Mouse (Mus musculus): ENCODE data around the gene Mroh8. TPM values are rescaled to one million over a fixed set of nuclear protein-coding genes. Genes with fewer than 3 reads are reported as not detected.
"Not testable (repeated sequence)": the region's sequence is repeated elsewhere in the genome, so short reads cannot be mapped to it uniquely, and the experiment has no call there.

Mroh8 gene
- polyA plus RNA-seq, 1 experiment, result not detected

- TF ChIP-seq POLR2A (IDR thresholded peaks at IDR 0.05; ENCODE audit: borderline replicate concordance, low read depth, low read length), result no peak
- no peak for TF ChIP-seq CTCF (IDR thresholded peaks at IDR 0.05; ENCODE audit: low read depth, low read length)
- Histone ChIP-seq H3K4me1 (ENCODE audit: control insufficient read depth, insufficient read depth, low read length) (no peaks in the 10 kb centered on the region), H3K4me3 (ENCODE audit: insufficient read depth, low read length) (no peak overlapping the region), H3K27ac (ENCODE audit: insufficient read depth, low read depth, low read length) (no peak overlapping the region)
These were observed 103.1 kb downstream of the Mroh8 start for GRCm38 (mm10) chr2:157176248-157176647.

DNA sequence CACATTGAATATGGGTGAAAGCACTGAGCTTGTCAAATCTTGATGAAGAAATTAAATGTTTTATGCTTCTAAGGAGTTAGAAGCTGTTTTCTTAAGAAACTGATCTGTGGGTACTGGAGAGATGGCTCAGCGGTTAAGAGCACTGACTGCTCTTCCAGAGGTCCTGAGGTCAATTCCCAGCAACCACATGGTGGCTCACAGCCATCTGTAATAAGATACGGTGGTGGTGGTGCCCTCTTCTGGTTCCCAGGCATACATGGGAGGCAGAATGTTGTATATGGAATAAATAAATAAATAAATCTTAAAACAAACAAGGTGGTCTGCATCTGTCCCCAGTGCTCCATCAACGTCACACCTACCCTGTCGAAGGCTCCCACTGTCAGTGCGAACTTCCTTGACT is 104.9 kb downstream of the Mroh8 start:
- no peak for TF ChIP-seq POLR2A (IDR thresholded peaks at IDR 0.05; ENCODE audit: borderline replicate concordance, low read depth, low read length)
- no peak for TF ChIP-seq CTCF (IDR thresholded peaks at IDR 0.05; ENCODE audit: low read depth, low read length)
- no peaks in the 10 kb centered on the region for H3K4me1 ChIP-seq (ENCODE audit: control insufficient read depth, insufficient read depth, low read length)
- H3K27ac ChIP-seq (ENCODE audit: insufficient read depth, low read depth, low read length), result no peak overlapping the region
- no peak overlapping the region for H3K4me3 ChIP-seq (ENCODE audit: insufficient read depth, low read length)

DNA sequence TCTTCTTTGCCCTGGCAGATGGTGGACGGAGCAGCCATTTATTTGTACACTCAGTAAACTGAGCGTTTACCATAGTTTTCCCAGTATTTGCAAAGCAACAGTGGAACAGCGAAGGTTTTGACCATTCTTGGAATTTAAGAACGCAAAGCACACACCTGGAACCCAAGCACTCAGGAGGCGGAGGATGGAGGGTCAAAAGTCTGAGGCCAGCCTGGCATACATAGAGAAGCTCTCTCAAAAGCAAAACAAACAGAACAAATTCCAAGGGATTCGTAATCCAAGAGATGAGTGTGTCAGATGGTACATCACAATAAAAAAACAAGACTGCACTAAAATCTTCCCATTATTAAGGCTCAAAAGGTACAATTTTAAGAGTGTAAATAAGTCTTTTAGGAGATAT is 105.8 kb downstream of the Mroh8 start:
- H3K4me1 ChIP-seq (ENCODE audit: control insufficient read depth, insufficient read depth, low read length), result no peaks in the 10 kb centered on the region
- no peak overlapping the region for H3K4me3 ChIP-seq (ENCODE audit: insufficient read depth, low read length)
- H3K27ac ChIP-seq (ENCODE audit: insufficient read depth, low read depth, low read length), result no peak overlapping the region
- TF ChIP-seq POLR2A (IDR thresholded peaks at IDR 0.05; ENCODE audit: borderline replicate concordance, low read depth, low read length) (no peak), CTCF (IDR thresholded peaks at IDR 0.05; ENCODE audit: low read depth, low read length) (no peak)

- Histone ChIP-seq H3K4me3 (ENCODE audit: insufficient read depth, low read length) (no peak overlapping the region), H3K27ac (ENCODE audit: insufficient read depth, low read depth, low read length) (no peak overlapping the region), H3K4me1 (ENCODE audit: control insufficient read depth, insufficient read depth, low read length) (no peaks in the 10 kb centered on the region)
- TF ChIP-seq POLR2A (IDR thresholded peaks at IDR 0.05; ENCODE audit: borderline replicate concordance, low read depth, low read length), result no peak
- TF ChIP-seq CTCF (IDR thresholded peaks at IDR 0.05; ENCODE audit: low read depth, low read length), result no peak
These were observed 106.4 kb downstream of the Mroh8 start for GRCm38 (mm10) chr2:157172984-157173383.

DNA sequence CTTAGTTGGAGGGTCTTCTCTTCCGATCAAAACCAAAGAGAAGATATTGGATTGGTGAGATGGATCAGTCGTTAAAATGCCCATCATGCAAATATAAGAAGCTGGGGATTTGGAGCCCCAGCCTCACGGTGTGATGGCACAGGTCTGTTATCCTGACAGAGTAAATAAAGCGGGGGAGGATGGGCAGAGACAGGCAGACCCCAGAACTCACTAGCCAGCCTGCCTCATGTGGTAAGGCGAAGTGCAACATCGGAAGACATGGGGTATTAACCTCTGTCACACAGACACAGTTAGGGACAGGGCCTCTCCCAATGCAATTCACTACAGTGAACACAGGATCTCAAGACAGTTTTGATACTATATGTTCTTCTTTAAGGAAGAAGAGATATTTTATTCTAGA is 108.7 kb downstream of the Mroh8 start:
- no peak for TF ChIP-seq POLR2A (IDR thresholded peaks at IDR 0.05; ENCODE audit: borderline replicate concordance, low read depth, low read length)
- Histone ChIP-seq H3K4me1 (ENCODE audit: control insufficient read depth, insufficient read depth, low read length) (no peaks in the 10 kb centered on the region), H3K27ac (ENCODE audit: insufficient read depth, low read depth, low read length) (no peak overlapping the region), H3K4me3 (ENCODE audit: insufficient read depth, low read length) (no peak overlapping the region)

DNA sequence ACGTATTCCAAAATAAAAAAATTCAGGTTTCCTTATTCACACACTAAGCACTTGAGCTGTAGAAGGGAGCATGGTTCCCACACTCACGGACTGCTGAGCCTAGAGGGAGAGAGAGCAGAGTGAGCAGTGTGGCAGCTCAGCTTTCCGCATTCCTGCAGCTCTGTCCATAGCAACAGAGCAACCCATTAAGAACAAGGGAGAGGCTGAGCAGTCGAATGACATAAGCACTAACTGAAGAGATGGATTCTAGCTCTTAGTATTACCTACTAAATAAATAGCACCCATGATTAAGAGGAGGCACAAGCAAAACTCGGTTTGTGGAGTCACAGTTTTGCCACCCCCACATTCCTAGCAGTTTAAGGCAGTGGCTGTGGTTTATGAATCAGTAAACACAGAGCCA is 109.2 kb downstream of the Mroh8 start:
- TF ChIP-seq POLR2A (IDR thresholded peaks at IDR 0.05; ENCODE audit: borderline replicate concordance, low read depth, low read length), result no peak
- no peak for TF ChIP-seq CTCF (IDR thresholded peaks at IDR 0.05; ENCODE audit: low read depth, low read length)
- Histone ChIP-seq H3K4me1 (ENCODE audit: control insufficient read depth, insufficient read depth, low read length) (peaks cover 2% of the 10 kb centered on the region; the same call in 1 of the 2 replicates), H3K27ac (ENCODE audit: insufficient read depth, low read depth, low read length) (no peak overlapping the region), H3K4me3 (ENCODE audit: insufficient read depth, low read length) (no peak overlapping the region)

GRCm38 (mm10) chr2:157166371-157167080 is 112.8 kb downstream of the Mroh8 start:
- Histone ChIP-seq H3K27ac (ENCODE audit: insufficient read depth, low read depth, low read length) (no peak overlapping the region), H3K4me1 (ENCODE audit: control insufficient read depth, insufficient read depth, low read length) (peaks cover 2% of the 10 kb centered on the region; the same call in 1 of the 2 replicates), H3K4me3 (ENCODE audit: insufficient read depth, low read length) (no peak overlapping the region)
- TF ChIP-seq CTCF (IDR thresholded peaks at IDR 0.05; ENCODE audit: low read depth, low read length) (no peak), POLR2A (IDR thresholded peaks at IDR 0.05; ENCODE audit: borderline replicate concordance, low read depth, low read length) (no peak)

DNA sequence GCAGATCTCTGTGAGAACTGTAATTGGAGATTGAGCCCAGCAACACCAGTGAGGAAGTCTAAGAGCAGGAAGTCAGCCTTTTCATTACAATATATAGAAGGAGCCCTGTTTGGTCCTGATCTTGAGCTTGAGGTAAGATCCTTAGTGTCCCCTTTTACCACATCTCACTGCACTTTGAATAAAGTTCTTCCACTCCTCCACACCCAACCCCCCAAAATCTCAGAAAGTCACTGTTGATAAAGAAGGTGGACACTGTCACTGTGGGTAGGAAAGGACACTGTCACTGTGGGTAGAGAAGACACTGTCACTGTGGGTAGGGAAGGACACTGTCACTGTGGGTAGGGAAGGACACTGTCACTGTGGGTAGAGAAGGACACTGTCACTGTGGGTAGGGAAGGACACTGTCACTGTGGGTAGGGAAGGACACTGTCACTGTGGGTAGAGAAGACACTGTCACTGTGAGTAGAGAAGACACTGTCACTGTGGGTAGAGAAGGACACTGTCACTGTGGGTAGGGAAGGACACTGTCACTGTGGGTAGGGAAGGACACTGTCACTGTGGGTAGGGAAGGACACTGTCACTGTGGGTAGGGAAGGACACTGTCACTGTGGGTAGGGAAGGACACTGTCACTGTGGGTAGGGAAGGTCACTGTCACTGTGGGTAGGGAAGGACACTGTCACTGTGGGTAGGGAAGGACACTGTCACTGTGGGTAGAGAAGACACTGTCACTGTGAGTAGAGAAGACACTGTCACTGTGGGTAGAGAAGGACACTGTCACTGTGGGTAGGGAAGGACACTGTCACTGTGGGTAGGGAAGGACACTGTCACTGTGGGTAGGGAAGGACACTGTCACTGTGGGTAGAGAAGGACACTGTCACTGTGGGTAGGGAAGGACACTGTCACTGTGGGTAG is 113.8 kb downstream of the Mroh8 start:
- H3K27ac ChIP-seq (ENCODE audit: insufficient read depth, low read depth, low read length), result peak overlapping the region; percentile 34
- not testable (repeated sequence) for H3K4me3 ChIP-seq (ENCODE audit: insufficient read depth, low read length); H3K4me1 ChIP-seq (ENCODE audit: control insufficient read depth, insufficient read depth, low read length)

- Histone ChIP-seq H3K4me1 (ENCODE audit: control insufficient read depth, insufficient read depth, low read length) (peaks cover 2% of the 10 kb centered on the region; the same call in 1 of the 2 replicates), H3K4me3 (ENCODE audit: insufficient read depth, low read length) (no peak overlapping the region), H3K27ac (ENCODE audit: insufficient read depth, low read depth, low read length) (no peak overlapping the region)
- TF ChIP-seq CTCF (IDR thresholded peaks at IDR 0.05; ENCODE audit: low read depth, low read length) (no peak), POLR2A (IDR thresholded peaks at IDR 0.05; ENCODE audit: borderline replicate concordance, low read depth, low read length) (no peak)
These were observed 115.2 kb downstream of the Mroh8 start for GRCm38 (mm10) chr2:157164101-157164500.

Other genes with a start within 250 kb of the Mroh8 start
- 10.9 and 14.9 TPM in 2 replicates for gene Soga1, start 200.3 kb downstream of the Mroh8 start, polyA plus RNA-seq (2012; ENCODE audit: insufficient read depth, insufficient read length, missing spikeins)
- gene Tldc2, start 192.5 kb downstream of the Mroh8 start, polyA plus RNA-seq (2012; ENCODE audit: insufficient read depth, insufficient read length, missing spikeins), result not detected in 2 replicates
- gene Samhd1, start 144.3 kb downstream of the Mroh8 start, polyA plus RNA-seq (2012; ENCODE audit: insufficient read depth, insufficient read length, missing spikeins), result 496 and 503 TPM in 2 replicates
- 22.8 and 26.6 TPM in 2 replicates for gene Rbl1, start 75.0 kb downstream of the Mroh8 start, polyA plus RNA-seq (2012; ENCODE audit: insufficient read depth, insufficient read length, missing spikeins)
- gene Rpn2, start 532 bp downstream of the Mroh8 start, polyA plus RNA-seq (2012; ENCODE audit: insufficient read depth, insufficient read length, missing spikeins), result 175 and 184 TPM in 2 replicates
- gene Ghrh, start 68.0 kb upstream of the Mroh8 start, polyA plus RNA-seq (2012; ENCODE audit: insufficient read depth, insufficient read length, missing spikeins), result not detected in 2 replicates
- gene Manbal, start 88.0 kb upstream of the Mroh8 start, polyA plus RNA-seq (2012; ENCODE audit: insufficient read depth, insufficient read length, missing spikeins), result 32.7 and 33.5 TPM in 2 replicates
- 3.0 and 3.4 TPM in 2 replicates for gene Src, start 138.9 kb upstream of the Mroh8 start, polyA plus RNA-seq (2012; ENCODE audit: insufficient read depth, insufficient read length, missing spikeins)

Data from bone marrow macrophage, adult 2 months (primary cell).